Mouse (Mus musculus): ENCODE results near the gene Kpna1.

GRCm38 (mm10) chr16:35968149-35968548, 10.4 kb upstream of the Kpna1 start:
- TF ChIP-seq CTCF (IDR thresholded peaks at IDR 0.05; ENCODE audit: insufficient read depth, low read depth, low read length): no peak
- TF ChIP-seq POLR2A (IDR thresholded peaks at IDR 0.05; ENCODE audit: insufficient read depth, low read depth, low read length): no peak
